Mouse (Mus musculus) CD8-positive naive resting alpha-beta T cell, adult 2 months (primary cell): ENCODE results near the gene Aqp11.
A peak's percentile ranks its signal among the peaks of the same experiment; 100 is the strongest.

Experiments
- DNase-seq, 2 experiments: peaks; one replicate each; pipeline ENCODE4 v3.0.0; 2022; ENCODE audit warnings: low read depth in 2 of 2, low spot score in 2 of 2

Aqp11 gene

GRCm38 (mm10) chr7:97747787-97748497 is 9.9 kb upstream of the Aqp11 start:
- peak; percentile 59 to 74 for DNase-seq

GRCm38 (mm10) chr7:97747176-97747707 is 9.2 kb upstream of the Aqp11 start:
- DNase-seq = no peak

GRCm38 (mm10) chr7:97745299-97745698 is 7.2 kb upstream of the Aqp11 start:
- DNase-seq = peak; percentile 19 to 57

GRCm38 (mm10) chr7:97741756-97742291 is 3.7 kb upstream of the Aqp11 start:
- no peak for DNase-seq

- no peak for DNase-seq
These were observed 2.9 kb upstream of the Aqp11 start for GRCm38 (mm10) chr7:97740948-97741347.

GRCm38 (mm10) chr7:97737256-97737637 is 842 bp downstream of the Aqp11 start:
- no peak for DNase-seq

- DNase-seq = no peak
These were observed 2.1 kb downstream of the Aqp11 start for GRCm38 (mm10) chr7:97735886-97736420.

- DNase-seq = no peak
These were observed 3.1 kb downstream of the Aqp11 start for GRCm38 (mm10) chr7:97735021-97735420.

GRCm38 (mm10) chr7:97733606-97734005 is 4.5 kb downstream of the Aqp11 start:
- DNase-seq = no peak

- DNase-seq = no peak
These were observed 7.7 kb downstream of the Aqp11 start for GRCm38 (mm10) chr7:97730427-97730826.

GRCm38 (mm10) chr7:97728666-97729614 is 9.1 kb downstream of the Aqp11 start:
- no peak for DNase-seq

- no peak for DNase-seq
These were observed 11.3 kb downstream of the Aqp11 start for GRCm38 (mm10) chr7:97726778-97727177.

GRCm38 (mm10) chr7:97726080-97726479 is 12.0 kb downstream of the Aqp11 start:
- DNase-seq = no peak

GRCm38 (mm10) chr7:97725401-97725800 is 12.7 kb downstream of the Aqp11 start:
- no peak for DNase-seq

- DNase-seq = no peak
These were observed 14.2 kb downstream of the Aqp11 start for GRCm38 (mm10) chr7:97723646-97724538.

- DNase-seq = no peak
These were observed 15.7 kb downstream of the Aqp11 start for GRCm38 (mm10) chr7:97722278-97722918.

- no peak for DNase-seq
These were observed 18.0 kb downstream of the Aqp11 start for GRCm38 (mm10) chr7:97720109-97720508.

- no peak for DNase-seq
These were observed 19.0 kb downstream of the Aqp11 start for GRCm38 (mm10) chr7:97719078-97719477.

GRCm38 (mm10) chr7:97717326-97717725 is 20.8 kb downstream of the Aqp11 start:
- DNase-seq = no peak

- DNase-seq = no peak
These were observed 23.4 kb downstream of the Aqp11 start for GRCm38 (mm10) chr7:97714651-97715050.
